Mouse (Mus musculus) adrenal gland, adult (tissue): ENCODE data around the gene Txnip.

Experiments
- DNase-seq, 2 experiments: peaks; one replicate each; pipeline ENCODE4 v3.0.0; 2022 to 2023; ENCODE audit warnings: low spot score in 1 of 2; ENCODE audit not compliant: inconsistent age in 2 of 2

Gene Txnip

GRCm38 (mm10) chr3:96551203-96551602 lies 6.6 kb upstream of the Txnip start:
- peak; percentile 72 to 91 for DNase-seq

GRCm38 (mm10) chr3:96551890-96552289 lies 5.9 kb upstream of the Txnip start:
- DNase-seq = peak in 1 of 2 experiments; percentile 62

- peak in 1 of 2 experiments; percentile 38 for DNase-seq
Observed at GRCm38 (mm10) chr3:96553601-96554000, 4.2 kb upstream of the Txnip start.

GRCm38 (mm10) chr3:96554251-96554650 lies 3.5 kb upstream of the Txnip start:
- DNase-seq = peak in 1 of 2 experiments; percentile 40

- DNase-seq = peak; percentile 73 to 93
Observed at GRCm38 (mm10) chr3:96555041-96555596, 2.6 kb upstream of the Txnip start.

GRCm38 (mm10) chr3:96555999-96556614 lies 1.6 kb upstream of the Txnip start:
- peak in 1 of 2 experiments; percentile 40 for DNase-seq

- peak in 1 of 2 experiments; percentile 77 for DNase-seq
Observed at GRCm38 (mm10) chr3:96556651-96557635, 814 bp upstream of the Txnip start.

GRCm38 (mm10) chr3:96558159-96558558 lies 402 bp downstream of the Txnip start:
- DNase-seq = no peak

GRCm38 (mm10) chr3:96558668-96559196 lies 975 bp downstream of the Txnip start:
- DNase-seq = peak in 1 of 2 experiments; percentile 72

GRCm38 (mm10) chr3:96559398-96559910 lies 1.7 kb downstream of the Txnip start:
- DNase-seq = peak in 1 of 2 experiments; percentile 77

GRCm38 (mm10) chr3:96559911-96560850 lies 2.4 kb downstream of the Txnip start:
- DNase-seq = peak in 1 of 2 experiments; percentile 80

- peak in 1 of 2 experiments; percentile 71 for DNase-seq
Observed at GRCm38 (mm10) chr3:96560881-96561668, 3.3 kb downstream of the Txnip start.

- DNase-seq = peak in 1 of 2 experiments; percentile 77
Observed at GRCm38 (mm10) chr3:96561946-96562681, 4.4 kb downstream of the Txnip start.

GRCm38 (mm10) chr3:96563267-96563666 lies 5.5 kb downstream of the Txnip start:
- DNase-seq = peak in 1 of 2 experiments; percentile 55

- DNase-seq = peak in 1 of 2 experiments; percentile 74
Observed at GRCm38 (mm10) chr3:96563911-96564632, 6.3 kb downstream of the Txnip start.

GRCm38 (mm10) chr3:96564633-96565032 lies 6.9 kb downstream of the Txnip start:
- peak; percentile 62 to 79 for DNase-seq

- DNase-seq = no peak
Observed at GRCm38 (mm10) chr3:96565105-96565504, 7.3 kb downstream of the Txnip start.
